Comparison of ENCODE assay signal across 14 mouse cellular contexts in the genomic region with DNA sequence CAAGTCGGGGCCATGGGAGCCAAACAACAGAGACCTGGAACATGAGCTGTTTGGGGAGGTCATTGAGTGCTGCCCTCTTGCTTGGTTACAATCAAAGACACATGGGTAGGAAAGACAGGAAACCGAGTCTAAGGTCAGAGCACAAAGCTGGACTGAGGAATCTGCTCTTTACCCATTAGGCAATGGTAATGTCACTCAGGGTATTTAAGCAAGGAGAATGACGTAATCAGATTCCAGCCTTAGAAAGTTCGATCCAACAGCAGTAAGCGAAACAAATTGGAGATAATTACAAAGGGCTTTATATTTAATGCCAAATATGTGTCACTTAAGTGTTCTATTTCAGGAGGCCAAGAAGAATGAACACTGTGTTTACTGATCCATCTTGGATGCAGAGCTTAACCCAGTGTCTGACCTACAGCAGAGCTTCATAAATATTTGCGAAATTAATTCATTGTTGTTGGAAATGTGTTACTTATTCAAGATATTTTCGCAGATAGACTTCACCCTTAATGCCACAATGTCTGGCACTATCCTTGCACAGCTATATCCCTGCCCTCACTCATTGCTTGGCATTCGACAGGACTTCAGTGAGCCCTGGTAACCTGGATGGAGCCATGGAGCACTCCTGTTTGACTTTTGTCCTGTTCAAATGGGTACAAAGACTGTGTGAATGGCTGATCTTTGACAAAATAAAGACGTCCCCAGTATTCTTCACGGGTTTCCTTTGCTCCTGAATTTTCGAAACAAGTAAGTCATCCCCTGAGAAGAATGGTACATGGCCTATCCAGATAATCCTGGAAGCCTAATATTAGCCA. TPM values are rescaled to one million over a fixed set of nuclear protein-coding genes. Genes with fewer than 3 reads are reported as not detected.
A peak's percentile ranks its signal among the peaks of the same experiment; 100 is the strongest.
DNase-seq lines count a peak whose midpoint lies in the region; ATAC-seq and TF ChIP-seq lines count a peak whose summit lies in the region.
"Had no signal": no experiment of that assay in that cellular context is flagged by ENCODE, and none has a peak within 500 bp of the region (broad histone marks: within the 10 kb centered on the region; RNA-seq: fewer than 3 reads in every experiment).

No protein-coding gene starts in this region.

- TF ChIP-seq CTCF in brain, embryonic 14.5 days (IDR thresholded peaks at IDR 0.05; ENCODE audit: borderline replicate concordance, extremely low read depth, insufficient read depth, insufficient read length): no peak
- no peak for TF ChIP-seq CTCF in cerebellum, adult 2 months (IDR thresholded peaks at IDR 0.05; ENCODE audit: borderline replicate concordance, insufficient read depth, low read depth, low read length)

- no peak for DNase-seq in hindbrain, embryonic 14.5 days (ENCODE audit: low spot score)
- peak; percentile 55 for DNase-seq in brain, embryonic 14.5 days (ENCODE audit: low read depth)
- DNase-seq in embryonic facial prominence, embryonic 14.5 days (ENCODE audit: low spot score): peak; percentile 43
- DNase-seq in lung, postnatal 36 days: peak; percentile 65
- DNase-seq in neural tube, embryonic 10.5 days (ENCODE audit: extremely low spot score, low spot score): no peak
- no peak for DNase-seq in cerebellum, adult 2 months
- DNase-seq: adrenal gland, postnatal 14 days; cerebellum, postnatal 36 days; gastrocnemius, postnatal 25 days; kidney, postnatal 4 days; liver had no signal

- no peak for TF ChIP-seq POLR2A in brain, embryonic 14.5 days (IDR thresholded peaks at IDR 0.05; ENCODE audit: borderline replicate concordance, extremely low read depth, insufficient read depth, insufficient read length, poor library complexity, severe bottlenecking)
- no peak for TF ChIP-seq POLR2A in cerebellum, adult 2 months (IDR thresholded peaks at IDR 0.05; ENCODE audit: borderline replicate concordance, insufficient read depth, low read length)

- no peaks in the 10 kb centered on the region for H3K36me3 ChIP-seq in hindbrain, embryonic 16.5 days (ENCODE audit: control insufficient read depth, insufficient read depth, low read length)
- no peaks in the 10 kb centered on the region for H3K36me3 ChIP-seq in hindbrain, embryonic 14.5 days (replicated peaks; ENCODE audit: control insufficient read depth, insufficient read depth)
- no peaks in the 10 kb centered on the region for H3K36me3 ChIP-seq in embryonic facial prominence, embryonic 14.5 days (ENCODE audit: control insufficient read depth, insufficient read depth, low read length)
- H3K36me3 ChIP-seq: intestine, embryonic 15.5 days had no signal

- H3K27me3 ChIP-seq in hindbrain, embryonic 16.5 days (replicated peaks; ENCODE audit: control insufficient read depth, insufficient read depth, low read length): no peaks in the 10 kb centered on the region
- H3K27me3 ChIP-seq in hindbrain, embryonic 14.5 days (ENCODE audit: control insufficient read depth, insufficient read depth, low read length): no peaks in the 10 kb centered on the region
- peaks cover 4% of the 10 kb centered on the region; the same call in 1 of the 2 replicates for H3K27me3 ChIP-seq in embryonic facial prominence, embryonic 14.5 days (replicated peaks; ENCODE audit: control insufficient read depth, insufficient read depth, low read length)
- no peaks in the 10 kb centered on the region for H3K27me3 ChIP-seq in cerebellum, adult 2 months (ENCODE audit: control insufficient read depth, insufficient read depth, low read length)
- H3K27me3 ChIP-seq: intestine, embryonic 15.5 days had no signal

- ATAC-seq in hindbrain, embryonic 16.5 days: 0 out of 2 replicates have a peak, but pooled peaks have one; percentile 34
- ATAC-seq in hindbrain, embryonic 14.5 days (ENCODE audit: low FRiP score): no peak
- ATAC-seq in embryonic facial prominence, embryonic 14.5 days (ENCODE audit: low read depth): no peak
- ATAC-seq: intestine, embryonic 15.5 days had no signal

- H3K27ac ChIP-seq in hindbrain, embryonic 16.5 days (ENCODE audit: low read depth, low read length): no peak overlapping the region
- H3K27ac ChIP-seq in hindbrain, embryonic 14.5 days: no peak overlapping the region
- H3K27ac ChIP-seq in embryonic facial prominence, embryonic 14.5 days (replicated peaks; ENCODE audit: low read depth, low read length): no peak overlapping the region
- no peak overlapping the region for H3K27ac ChIP-seq in cerebellum, adult 2 months (ENCODE audit: insufficient read depth, low read length)
- H3K27ac ChIP-seq: intestine, embryonic 15.5 days had no signal

- H3K9me3 ChIP-seq in hindbrain, embryonic 16.5 days (ENCODE audit: control insufficient read depth, low read length): no peaks in the 10 kb centered on the region
- H3K9me3 ChIP-seq in hindbrain, embryonic 14.5 days (ENCODE audit: control insufficient read depth, low read length): no peaks in the 10 kb centered on the region
- H3K9me3 ChIP-seq in embryonic facial prominence, embryonic 14.5 days (ENCODE audit: control insufficient read depth, low read length): no peaks in the 10 kb centered on the region
- H3K9me3 ChIP-seq: intestine, embryonic 15.5 days had no signal

- no peak overlapping the region for H3K4me2 ChIP-seq in hindbrain, embryonic 16.5 days (ENCODE audit: low read length)
- H3K4me2 ChIP-seq in hindbrain, embryonic 14.5 days (replicated peaks): no peak overlapping the region
- H3K4me2 ChIP-seq in embryonic facial prominence, embryonic 14.5 days (ENCODE audit: low read depth, low read length): no peak overlapping the region
- H3K4me2 ChIP-seq: intestine, embryonic 15.5 days had no signal

- WGBS in hindbrain, embryonic 16.5 days: 65% methylated on average over 11 of the region's 11 CpGs
- 62% methylated on average over 11 of the region's 11 CpGs for WGBS in hindbrain, embryonic 14.5 days
- WGBS in embryonic facial prominence, embryonic 14.5 days: 57% methylated on average over 11 of the region's 11 CpGs
- WGBS in cerebellum, adult 2 months: 51% methylated on average over 11 of the region's 11 CpGs

- no peak overlapping the region for H3K9ac ChIP-seq in hindbrain, embryonic 16.5 days (ENCODE audit: low read depth, low read length)
- no peak overlapping the region for H3K9ac ChIP-seq in hindbrain, embryonic 14.5 days
- H3K9ac ChIP-seq in embryonic facial prominence, embryonic 14.5 days (ENCODE audit: low read depth, low read length): no peak overlapping the region
- H3K9ac ChIP-seq: intestine, embryonic 15.5 days had no signal

- no peaks in the 10 kb centered on the region for H3K4me1 ChIP-seq in hindbrain, embryonic 16.5 days (ENCODE audit: control insufficient read depth, insufficient read depth, low read depth, low read length)
- peaks cover 8% of the 10 kb centered on the region; the same call in 1 of the 2 replicates for H3K4me1 ChIP-seq in hindbrain, embryonic 14.5 days (replicated peaks; ENCODE audit: control insufficient read depth, insufficient read depth, low read length)
- peaks cover 37% of the 10 kb centered on the region for H3K4me1 ChIP-seq in embryonic facial prominence, embryonic 14.5 days (ENCODE audit: control insufficient read depth, insufficient read depth, low read length)
- no peaks in the 10 kb centered on the region for H3K4me1 ChIP-seq in cerebellum, adult 2 months (ENCODE audit: control insufficient read depth, insufficient read depth, low read length)

- no peak overlapping the region for H3K4me3 ChIP-seq in hindbrain, embryonic 16.5 days (ENCODE audit: low read length)
- H3K4me3 ChIP-seq in hindbrain, embryonic 14.5 days (replicated peaks; ENCODE audit: low read length): no peak overlapping the region
- no peak overlapping the region for H3K4me3 ChIP-seq in embryonic facial prominence, embryonic 14.5 days (ENCODE audit: low read depth, low read length)
- H3K4me3 ChIP-seq in cerebellum, adult 2 months (replicated peaks; ENCODE audit: insufficient read depth, low read depth, low read length): no peak overlapping the region
- H3K4me3 ChIP-seq: intestine, embryonic 15.5 days; myocyte had no signal

RNA-seq across cellular contexts. Expression of a gene that starts 56.2 kb away (rescaled TPM):
- 1.2 and 2.0 TPM in 2 replicates for polyA plus RNA-seq in hindbrain, embryonic 16.5 days (2015; fragmentation: Nextera tagmentation; extraction: Ambion mirVana)
- 0.82 and 0.87 TPM in 2 replicates for polyA plus RNA-seq in hindbrain, embryonic 14.5 days (2014; fragmentation: Nextera tagmentation; extraction: Ambion mirVana)
- 0.25 and 0.42 TPM in 2 replicates for polyA plus RNA-seq in brain, embryonic 14.5 days (2012; rRNA removed)
- 9.2 and 10.2 TPM in 2 replicates for polyA plus RNA-seq in embryonic facial prominence, embryonic 14.5 days (2014; fragmentation: Nextera tagmentation; extraction: Ambion mirVana)
- 0.26 and 0.38 TPM in 2 replicates for polyA plus RNA-seq in cerebellum, adult 2 months (2012; rRNA removed)

Comparison
In these comparisons a context has a peak if more than half of its experiments do, and no peak if none do; other contexts are left out.
1. DNase-seq: peak in brain, embryonic 14.5 days (single experiment), embryonic facial prominence, embryonic 14.5 days (single experiment) and lung, postnatal 36 days (single experiment); none in hindbrain, embryonic 14.5 days (single experiment), neural tube, embryonic 10.5 days (single experiment) and cerebellum, adult 2 months (0 of 2).